Mouse (Mus musculus) cerebellum, postnatal 10 days (tissue): ENCODE measurements around the gene Olfr1395.

Experiments
- DNase-seq, 2 experiments: peaks; one replicate each; pipeline ENCODE4 v3.0.0; 2021; ENCODE audit warnings: mixed read lengths in 2 of 2

The Olfr1395 gene

GRCm38 (mm10) chr11:49141974-49142373 lies at the start of gene Olfr1395:
Olfr1395 (plus strand) TSS chr11:49142274.
- no peak for DNase-seq

DNA sequence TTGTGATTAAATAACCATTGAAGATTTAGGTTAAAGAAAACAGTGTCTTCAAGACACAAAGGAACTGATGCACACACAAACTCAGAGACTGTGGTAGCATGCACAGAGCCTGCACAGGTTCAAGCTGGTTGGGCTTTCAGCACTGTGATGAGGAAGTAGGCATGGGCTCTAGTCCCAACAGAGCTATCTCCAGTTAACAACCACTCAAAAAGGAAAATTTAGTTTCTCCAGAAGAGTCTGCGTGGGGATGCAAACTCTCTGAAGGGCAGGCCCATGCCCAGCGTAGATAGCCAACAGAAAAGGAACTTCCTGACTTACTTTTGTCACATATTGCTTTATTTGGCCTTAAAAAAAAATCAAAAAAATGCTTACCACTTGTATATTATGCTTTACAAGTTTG lies 49.3 kb upstream of the Olfr1395 start:
- no peak for DNase-seq

- DNase-seq, result no peak
Observed at GRCm38 (mm10) chr11:49093861-49094660, 48.0 kb upstream of the Olfr1395 start.

DNA sequence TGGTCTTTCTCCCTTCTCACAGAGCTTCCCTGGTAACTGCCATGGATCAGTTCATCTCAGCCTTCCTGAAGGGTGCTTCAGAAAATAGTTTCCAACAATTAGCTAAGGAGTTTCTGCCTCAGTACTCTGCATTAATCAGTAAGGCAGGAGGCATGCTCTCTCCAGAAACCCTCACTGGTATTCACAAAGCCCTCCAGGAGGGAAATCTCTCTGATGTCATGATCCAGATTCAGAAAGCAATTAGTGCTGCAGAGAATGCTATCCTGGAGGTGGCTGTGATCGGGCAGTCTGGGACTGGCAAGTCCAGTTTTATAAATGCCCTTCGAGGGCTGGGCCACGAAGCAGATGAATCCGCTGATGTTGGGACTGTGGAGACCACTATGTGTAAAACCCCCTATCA lies 46.7 kb upstream of the Olfr1395 start:
- DNase-seq, result no peak

- no peak for DNase-seq
Observed at GRCm38 (mm10) chr11:49100409-49100808, 41.7 kb upstream of the Olfr1395 start.

DNA sequence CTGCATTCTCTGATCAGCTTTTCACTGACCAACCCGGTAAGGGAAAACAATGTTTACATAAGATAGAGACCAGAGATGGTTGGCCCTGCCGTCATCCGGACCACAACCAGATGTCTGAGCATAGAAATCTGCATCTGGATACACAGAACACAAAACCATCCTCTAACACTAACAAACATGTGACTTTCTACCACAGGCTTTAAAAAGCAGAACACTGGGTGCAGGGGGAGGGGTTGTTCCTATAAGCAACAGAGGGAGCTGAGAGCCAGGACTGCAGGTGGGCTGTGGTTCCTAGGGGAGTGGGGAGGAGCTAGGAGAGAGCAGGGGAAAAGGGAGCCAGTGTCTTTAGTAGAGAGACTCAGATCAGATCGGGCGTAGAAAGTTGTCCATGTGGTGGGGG lies 40.6 kb upstream of the Olfr1395 start:
- no peak for DNase-seq

- peak; percentile 94 to 96 for DNase-seq
Observed at GRCm38 (mm10) chr11:49103047-49103693, 38.9 kb upstream of the Olfr1395 start.

- no peak for DNase-seq
Observed at GRCm38 (mm10) chr11:49105752-49106151, 36.3 kb upstream of the Olfr1395 start.

DNA sequence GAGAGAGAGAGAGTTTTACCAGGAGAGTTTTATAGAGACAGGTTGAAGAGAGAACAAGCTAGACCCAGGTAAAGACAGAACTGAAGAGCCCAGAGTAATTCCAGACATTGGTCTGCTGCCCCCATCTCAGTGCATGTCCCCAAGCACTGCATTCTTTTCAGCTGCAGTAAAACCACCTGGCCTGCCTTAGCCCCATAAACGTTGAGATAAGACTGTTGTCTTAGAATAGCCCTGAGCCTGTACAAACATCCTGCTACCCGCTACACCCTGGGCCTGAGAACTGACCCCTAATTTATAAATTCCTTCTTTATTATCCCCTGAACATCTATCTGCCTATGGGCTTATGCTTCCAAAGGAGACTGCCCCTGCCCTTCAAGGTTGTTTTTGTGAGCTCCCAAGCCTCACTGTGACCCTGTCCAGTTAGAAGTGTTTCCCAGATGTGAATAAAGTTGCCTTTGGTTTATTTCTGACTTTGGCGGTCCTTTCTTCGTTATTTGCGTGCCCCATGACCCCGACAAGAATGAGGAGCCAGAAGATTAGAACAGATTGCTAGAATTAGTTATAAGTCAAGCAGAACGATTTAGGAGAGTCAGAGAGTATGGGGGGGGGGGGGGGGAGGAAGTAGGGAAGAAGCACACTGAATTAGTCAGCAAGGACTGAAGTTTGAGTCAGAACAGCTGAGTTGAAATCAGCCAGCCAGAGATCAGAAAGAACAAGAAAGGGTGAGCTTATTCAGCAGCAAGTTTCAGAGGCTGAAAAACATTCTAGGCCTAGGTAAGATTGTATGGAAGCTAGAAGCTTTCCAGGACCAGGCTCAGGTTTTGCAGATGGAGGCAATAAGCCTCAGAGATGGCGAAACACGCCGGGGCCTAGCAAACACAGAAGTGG lies 34.2 kb upstream of the Olfr1395 start:
- DNase-seq, result no peak

DNA sequence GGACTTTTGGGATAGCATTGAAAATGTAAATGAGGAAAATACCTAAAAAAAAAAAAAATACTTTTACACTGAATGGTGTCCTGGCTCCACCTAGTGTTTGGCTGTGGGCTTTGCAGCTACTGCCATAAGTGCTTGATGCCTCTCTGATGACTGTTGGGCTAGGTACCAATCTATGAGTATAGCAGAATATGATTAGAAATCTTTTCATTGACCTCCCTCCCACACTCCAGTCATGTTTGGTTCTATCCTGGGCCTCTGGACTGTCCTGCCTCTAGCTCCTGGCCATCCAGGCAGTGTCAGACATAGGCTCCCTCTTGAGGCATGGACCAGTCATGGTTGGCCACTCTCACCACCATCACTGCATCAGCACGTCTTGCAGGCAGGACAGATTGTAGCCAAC lies 33.2 kb upstream of the Olfr1395 start:
- peak; percentile 40 for DNase-seq

GRCm38 (mm10) chr11:49111000-49111399 lies 31.1 kb upstream of the Olfr1395 start:
- DNase-seq, result no peak

DNA sequence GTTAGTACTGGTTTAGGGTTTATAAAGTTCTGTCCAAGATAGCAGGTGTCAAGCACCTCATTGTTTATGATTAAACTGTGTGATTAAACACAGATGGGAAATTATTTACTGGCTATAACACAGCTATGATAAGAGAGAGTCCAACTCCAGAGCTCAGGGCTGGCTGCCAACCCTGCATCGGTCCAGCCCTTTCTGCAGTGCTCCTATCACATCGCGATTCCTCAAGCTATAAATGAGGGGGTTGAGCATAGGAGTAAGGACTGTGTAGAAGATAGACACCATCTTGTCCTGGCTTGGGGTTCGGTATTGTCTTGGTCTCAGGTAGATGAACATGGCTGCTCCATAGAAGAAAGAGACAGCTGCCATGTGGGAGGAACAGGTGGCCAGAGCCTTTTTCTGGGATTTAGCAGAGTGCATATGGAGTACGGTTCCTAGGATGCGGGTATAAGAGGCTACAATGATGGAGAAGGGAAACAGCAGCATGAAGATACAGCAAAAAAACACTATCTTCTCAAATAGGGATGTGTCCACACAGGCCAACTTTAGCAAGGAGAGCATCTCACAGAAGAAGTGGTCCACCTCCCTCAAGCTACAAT lies 29.4 kb upstream of the Olfr1395 start:
- peak in 1 of 2 experiments; percentile 7 for DNase-seq

DNA sequence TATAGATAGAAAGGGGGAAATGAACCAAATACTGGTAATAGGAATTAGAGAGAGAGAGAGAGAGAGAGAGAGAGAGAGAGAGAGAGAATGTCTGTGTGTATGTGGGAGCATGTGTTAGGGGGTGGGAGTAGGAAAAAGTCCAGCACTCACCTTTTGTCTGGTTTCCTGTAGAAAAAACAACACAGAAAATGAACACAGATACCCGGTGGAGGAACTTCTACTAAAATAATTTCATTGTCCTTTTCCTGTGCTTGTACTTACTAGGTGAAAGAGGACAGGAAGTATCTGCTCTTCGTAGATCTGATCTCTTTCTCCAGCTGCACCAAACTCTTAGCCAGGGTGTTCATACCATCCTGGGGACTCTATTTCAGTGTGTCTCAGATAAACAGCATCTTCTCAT lies 27.9 kb upstream of the Olfr1395 start:
- no peak for DNase-seq

DNA sequence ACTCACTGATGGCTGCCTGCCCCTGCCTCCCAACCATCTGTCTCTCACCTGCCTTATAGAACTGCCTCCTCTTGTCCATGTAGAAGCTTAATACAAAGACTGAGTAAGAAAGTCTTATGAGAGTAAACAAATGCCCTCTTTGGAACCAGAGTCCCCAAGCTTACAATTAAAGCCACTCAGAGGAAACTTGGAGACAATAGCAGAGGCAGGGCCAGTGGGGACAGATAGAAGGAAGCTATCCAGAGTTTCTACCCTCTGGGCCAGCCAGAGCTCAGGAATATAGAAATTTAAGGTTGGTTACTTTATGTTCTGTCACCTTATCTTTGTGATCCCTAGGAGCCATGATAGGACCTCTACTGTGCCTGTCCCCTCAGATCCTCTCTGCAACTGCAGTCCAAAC lies 27.3 kb upstream of the Olfr1395 start, which contains the start of gene Olfr1396:
Gene Olfr1396, minus strand, starts transcription at position 101 of the 400 bp plus-strand sequence.
- DNase-seq, result no peak

DNA sequence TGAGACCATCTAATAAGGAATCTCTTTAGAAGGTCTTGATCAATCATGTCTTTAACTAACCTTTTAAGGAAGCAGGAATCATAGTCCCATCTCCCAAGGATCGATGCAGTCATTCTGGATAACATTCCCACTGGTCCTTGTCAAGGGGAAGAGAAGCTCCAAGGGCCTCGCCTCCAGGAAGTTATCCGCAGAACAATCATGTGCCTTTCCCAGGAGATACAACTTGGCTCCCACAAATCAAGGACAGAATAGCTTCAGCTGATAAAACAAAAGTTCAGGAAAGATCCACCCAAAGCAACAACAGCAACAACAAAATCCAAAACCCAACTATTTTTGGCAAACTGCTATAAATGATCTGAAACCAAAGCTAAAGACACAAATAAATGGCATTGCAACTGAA lies 22.4 kb upstream of the Olfr1395 start:
- DNase-seq, result no peak

DNA sequence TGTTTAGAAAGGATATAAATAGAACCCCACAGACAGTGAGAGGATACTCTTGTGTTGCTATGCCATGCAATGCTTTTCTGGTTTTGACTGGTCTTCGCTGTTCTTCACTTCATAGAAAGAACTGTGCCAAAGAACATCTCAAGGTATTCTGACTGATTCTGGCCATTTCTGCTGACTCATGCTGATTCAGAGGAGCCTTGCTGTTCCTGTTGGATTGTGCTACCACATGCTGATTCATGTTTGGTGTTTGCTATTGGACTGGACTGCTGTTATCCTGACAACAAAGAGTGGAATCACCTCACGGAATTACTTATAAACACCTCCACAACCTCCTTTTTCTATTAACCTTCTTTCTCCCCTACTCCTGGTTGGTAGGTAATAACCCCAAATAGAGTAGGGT lies 17.9 kb upstream of the Olfr1395 start:
- no peak for DNase-seq

DNA sequence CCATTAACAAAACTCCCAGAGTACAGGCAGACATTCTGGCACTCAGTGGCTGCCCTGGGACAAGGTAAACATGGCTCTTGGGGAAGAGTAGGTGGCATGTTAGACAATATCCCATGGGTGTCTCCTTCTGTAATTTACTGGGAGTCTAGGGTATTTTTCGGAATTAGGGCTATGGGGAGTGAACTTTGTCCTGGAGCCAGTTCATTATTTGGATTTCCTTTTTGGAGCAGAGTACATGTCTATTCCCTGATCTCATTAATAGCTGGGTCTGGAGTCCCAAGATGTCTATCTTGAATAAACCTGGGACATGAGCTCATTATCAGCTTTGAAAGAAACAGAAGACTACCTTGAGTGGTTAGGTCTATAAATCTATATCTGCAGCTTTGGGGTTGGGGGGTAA lies 12.0 kb downstream of the Olfr1395 start, which contains the start of gene Olfr1394:
Gene Olfr1394, plus strand, starts transcription at position 301 of the 400 bp plus-strand sequence.
- no peak for DNase-seq

- no peak for DNase-seq
Observed at GRCm38 (mm10) chr11:49156821-49157814, 15.0 kb downstream of the Olfr1395 start.

- peak in 1 of 2 experiments; percentile 13 for DNase-seq
Observed at GRCm38 (mm10) chr11:49168839-49169611, 27.0 kb downstream of the Olfr1395 start.

DNA sequence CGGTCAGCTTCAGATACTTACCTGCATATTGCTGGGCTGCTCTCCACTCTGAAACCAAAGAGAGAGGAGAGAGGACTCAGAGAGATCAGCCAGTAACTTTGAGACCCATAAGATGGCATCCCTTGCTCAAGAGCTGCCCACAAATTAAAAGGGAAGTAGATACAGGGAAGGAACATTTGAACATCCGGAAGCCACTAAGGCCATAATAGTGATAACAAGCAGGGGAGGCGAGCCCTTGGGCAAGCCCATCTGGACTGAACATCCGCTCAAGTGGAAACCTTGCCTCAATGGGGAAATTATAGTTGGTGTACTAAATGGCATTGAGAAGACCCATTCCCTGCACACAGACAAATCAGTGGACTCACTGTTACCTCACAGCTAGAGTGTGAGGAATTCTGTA lies 28.5 kb downstream of the Olfr1395 start:
- DNase-seq, result no peak

GRCm38 (mm10) chr11:49175345-49175744 lies 33.3 kb downstream of the Olfr1395 start:
- no peak for DNase-seq
